Mouse (Mus musculus) neural tube, embryonic 15.5 days (tissue): ENCODE measurements around the gene Gpr146. TPM values are rescaled to one million over a fixed set of nuclear protein-coding genes. Genes with fewer than 3 reads are reported as not detected.

Source experiments
- ATAC-seq: fragments of 200-750 bp; cut with Nextera tagmentation; 2 replicates; pipeline ENCODE4 v1.8.0; 2017; ENCODE audit warnings: mild to moderate bottlenecking, moderate TSS enrichment, moderate library complexity; ENCODE audit not compliant: low FRiP score
- H3K27ac ChIP-seq: fragments of 300-500 bp; sonication (generic); replicated peaks from 2 replicates; pipeline ENCODE4 v1.5.1; 2015; ENCODE audit warnings: mild to moderate bottlenecking, inconsistent platforms
- H3K27me3 ChIP-seq: fragments of 300-500 bp; sonication (generic); replicated peaks from 2 replicates; pipeline ENCODE4 v1.6.1; 2015; ENCODE audit warnings: inconsistent platforms
- H3K36me3 ChIP-seq: fragments of 300-500 bp; sonication (generic); 2 replicates; pipeline ENCODE4 v1.6.1; 2015; ENCODE audit warnings: inconsistent platforms
- H3K4me1 ChIP-seq: fragments of 300-500 bp; sonication (generic); 2 replicates; pipeline ENCODE4 v1.6.1; 2015; ENCODE audit warnings: inconsistent platforms
- H3K4me2 ChIP-seq: fragments of 300-500 bp; sonication (generic); 2 replicates; pipeline ENCODE4 v1.6.1; 2015; ENCODE audit warnings: inconsistent platforms, mild to moderate bottlenecking, moderate library complexity
- H3K4me3 ChIP-seq: fragments of 300-500 bp; sonication (generic); replicated peaks from 2 replicates; pipeline ENCODE4 v1.5.1; 2015; ENCODE audit warnings: mild to moderate bottlenecking, inconsistent platforms
- H3K9ac ChIP-seq: fragments of 300-500 bp; sonication (generic); replicated peaks from 2 replicates; pipeline ENCODE4 v1.6.1; 2015; ENCODE audit warnings: mild to moderate bottlenecking, inconsistent platforms
- H3K9me3 ChIP-seq: fragments of 300-500 bp; sonication (generic); replicated peaks from 2 replicates; pipeline ENCODE4 v1.6.1; 2016; ENCODE audit warnings: inconsistent platforms
- WGBS: fragments of 180-500 bp; shearing (Covaris S2); methylation state at CpG from one replicate; pipeline ENCODE4 v1.1.7; 2015; ENCODE audit warnings: mixed read lengths; 5-methylcytosine and 5-hydroxymethylcytosine counted together
- polyA plus RNA-seq: library from polyadenylated mRNA; unstranded; fragments of >200 nt; fragmentation: Nextera tagmentation; extraction: Ambion mirVana; gene quantifications from 2 replicates; pipeline ENCODE4 v1.2.1, GENCODE M21; 2015

Gene Gpr146
- polyA plus RNA-seq, 1 experiment from 2014 or later, result 3.0 TPM

GRCm38 (mm10) chr5:139425198-139425597 is 47.7 kb downstream of the Gpr146 start:
- no peak for ATAC-seq
- 77% methylated on average over 9 of the region's 9 CpGs for WGBS

GRCm38 (mm10) chr5:139427001-139427400 is 49.5 kb downstream of the Gpr146 start:
- no peak overlapping the region for H3K27ac ChIP-seq
- no peak overlapping the region for H3K4me2 ChIP-seq
- H3K27me3 ChIP-seq, result no peaks in the 10 kb centered on the region
- H3K4me3 ChIP-seq, result no peak overlapping the region
- peaks cover 66% of the 10 kb centered on the region for H3K4me1 ChIP-seq
- ATAC-seq, result no peak
- H3K9me3 ChIP-seq, result no peaks in the 10 kb centered on the region
- H3K36me3 ChIP-seq, result no peaks in the 10 kb centered on the region
- WGBS, result 92% methylated on average over 9 of the region's 9 CpGs
- H3K9ac ChIP-seq, result no peak overlapping the region

More at GRCm38 (mm10) chr5:139425198-139425597, 47.7 kb downstream of the Gpr146 start:
- Histone ChIP-seq H3K27me3 (no peaks in the 10 kb centered on the region), H3K4me2 (no peak overlapping the region), H3K4me3 (no peak overlapping the region), H3K27ac (no peak overlapping the region), H3K4me1 (peaks cover 53% of the 10 kb centered on the region), H3K36me3 (no peaks in the 10 kb centered on the region), H3K9ac (no peak overlapping the region), H3K9me3 (no peaks in the 10 kb centered on the region)

DNA sequence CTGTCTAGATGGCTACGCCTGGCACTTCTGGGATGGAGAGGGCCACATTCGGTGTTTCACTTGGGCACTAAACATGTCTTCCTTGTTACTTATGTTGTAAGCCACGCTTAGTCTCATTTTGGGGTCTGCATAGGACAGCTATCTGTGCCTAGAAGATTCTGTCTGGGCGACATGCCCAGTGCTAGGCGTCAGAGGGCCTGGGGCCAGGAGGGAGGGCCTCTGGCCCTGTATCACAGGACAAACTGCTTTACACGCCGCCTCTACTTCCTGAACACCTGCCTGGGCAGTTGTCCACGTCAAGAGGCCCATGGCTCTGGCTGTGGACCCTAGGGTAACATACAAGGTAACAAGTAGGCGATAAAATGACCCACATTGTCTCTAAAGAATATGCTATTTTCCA is 50.5 kb downstream of the Gpr146 start:
- Histone ChIP-seq H3K36me3 (no peaks in the 10 kb centered on the region), H3K27me3 (no peaks in the 10 kb centered on the region), H3K27ac (no peak overlapping the region), H3K4me1 (peaks cover 65% of the 10 kb centered on the region), H3K9me3 (no peaks in the 10 kb centered on the region), H3K9ac (no peak overlapping the region), H3K4me3 (no peak overlapping the region), H3K4me2 (no peak overlapping the region)
- WGBS, result 71% methylated on average over 9 of the region's 9 CpGs
- ATAC-seq, result no peak

GRCm38 (mm10) chr5:139429818-139430341 is 52.4 kb downstream of the Gpr146 start:
- H3K4me1 ChIP-seq, result peaks cover 71% of the 10 kb centered on the region
- ATAC-seq, result no peak; the same call in 1 of the 2 replicates
- H3K4me2 ChIP-seq, result 0 out of 2 replicates have a peak overlapping the region, but pooled peaks have one; percentile 3
- H3K27me3 ChIP-seq, result no peaks in the 10 kb centered on the region
- WGBS, result 20% methylated on average over 12 of the region's 12 CpGs
- no peak overlapping the region for H3K4me3 ChIP-seq
- no peaks in the 10 kb centered on the region for H3K36me3 ChIP-seq
- H3K9me3 ChIP-seq, result no peaks in the 10 kb centered on the region
- peak overlapping the region; percentile 28; the same call in 1 of the 2 replicates for H3K9ac ChIP-seq
- peak overlapping the region; percentile 68 for H3K27ac ChIP-seq

- Histone ChIP-seq H3K27ac (peak overlapping the region; percentile 86), H3K9me3 (no peaks in the 10 kb centered on the region), H3K4me1 (peaks cover 80% of the 10 kb centered on the region), H3K9ac (no peak overlapping the region), H3K27me3 (no peaks in the 10 kb centered on the region), H3K36me3 (no peaks in the 10 kb centered on the region), H3K4me2 (peak overlapping the region; percentile 4; the same call in 1 of the 2 replicates), H3K4me3 (no peak overlapping the region)
- 34% methylated on average over 6 of the region's 6 CpGs for WGBS
- ATAC-seq, result no peak
Measured at GRCm38 (mm10) chr5:139432333-139432732, 54.8 kb downstream of the Gpr146 start.

DNA sequence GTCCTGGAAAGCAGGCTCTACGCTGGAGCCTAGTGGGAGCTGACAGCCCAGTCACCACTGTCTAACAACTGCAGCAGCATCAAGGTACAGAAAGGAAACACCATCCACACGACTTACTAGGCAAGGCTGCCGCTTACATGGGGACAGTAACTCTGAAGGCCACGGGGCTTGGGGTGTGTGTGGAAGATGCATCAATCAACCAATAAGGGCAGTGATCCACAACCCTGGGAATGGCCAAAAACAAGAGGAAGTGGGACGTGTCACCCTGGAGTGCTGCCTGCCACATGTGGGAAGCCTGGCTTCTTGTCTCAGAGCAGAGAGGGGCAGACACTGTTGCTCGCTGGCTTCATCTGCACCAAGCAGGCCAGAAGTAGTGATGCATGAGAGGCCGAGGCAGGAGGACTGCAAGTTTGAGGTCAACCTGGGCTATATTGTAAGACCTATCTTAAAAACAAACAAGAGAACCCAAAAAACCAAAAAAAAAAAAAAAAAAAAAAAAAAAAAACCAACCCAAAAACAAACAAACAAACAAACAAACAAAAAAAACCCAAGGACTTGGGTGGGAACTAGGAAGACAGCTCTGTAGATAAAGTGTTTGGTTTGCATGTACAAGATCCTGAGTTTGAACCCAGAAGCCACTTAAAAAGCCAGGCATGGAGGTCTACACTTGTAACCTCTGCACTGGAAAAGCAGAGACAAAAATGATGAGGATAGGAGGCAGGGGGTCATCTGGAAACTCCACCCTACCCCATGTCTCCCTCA is 55.4 kb downstream of the Gpr146 start:
- WGBS, result 47% methylated on average over 7 of the region's 7 CpGs
- H3K9me3 ChIP-seq, result no peaks in the 10 kb centered on the region
- no peak for ATAC-seq
- peaks cover 79% of the 10 kb centered on the region for H3K4me1 ChIP-seq
- peak overlapping the region; percentile 86 for H3K27ac ChIP-seq
- H3K36me3 ChIP-seq, result no peaks in the 10 kb centered on the region
- H3K4me2 ChIP-seq, result peak overlapping the region; percentile 4; the same call in 1 of the 2 replicates
- H3K27me3 ChIP-seq, result no peaks in the 10 kb centered on the region
- H3K4me3 ChIP-seq, result no peak overlapping the region
- H3K9ac ChIP-seq, result no peak overlapping the region

DNA sequence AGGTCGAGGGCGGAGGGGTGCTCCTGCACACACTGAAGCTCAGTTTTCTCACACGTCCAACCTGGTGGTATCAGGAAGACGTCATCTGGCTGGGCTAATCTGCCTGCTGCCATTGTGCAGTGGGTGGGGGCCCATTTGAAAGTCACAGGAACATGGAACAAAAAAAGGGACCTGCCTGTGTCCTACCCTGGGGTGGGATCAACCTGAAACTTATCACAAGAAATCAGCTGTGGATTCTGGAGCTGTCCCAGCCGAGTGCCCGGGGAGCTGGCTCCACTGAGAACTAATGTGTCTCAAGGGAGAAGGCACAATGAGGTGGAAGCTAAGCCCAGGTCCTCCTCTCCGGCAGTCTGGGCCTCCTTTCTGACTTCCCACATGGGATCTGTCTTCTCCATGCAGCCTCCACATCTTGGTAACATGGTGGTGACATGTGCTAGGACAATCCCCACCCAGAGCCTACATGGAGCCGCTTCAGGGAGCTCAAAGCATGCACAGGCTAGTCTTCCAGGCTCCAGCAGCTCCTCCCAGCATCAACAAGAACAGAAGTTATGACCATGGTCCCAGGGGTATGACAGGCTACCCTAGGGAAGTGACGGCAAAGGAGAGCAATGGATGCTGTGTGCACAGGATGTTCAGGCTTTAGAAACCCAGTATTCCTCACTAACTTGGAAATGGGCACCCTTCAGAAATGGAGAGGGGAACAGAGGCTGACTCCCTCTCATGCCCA is 56.5 kb downstream of the Gpr146 start:
- Histone ChIP-seq H3K9me3 (no peaks in the 10 kb centered on the region), H3K27ac (peak overlapping the region; percentile 41; the same call in 1 of the 2 replicates), H3K9ac (no peak overlapping the region), H3K36me3 (no peaks in the 10 kb centered on the region), H3K4me1 (peaks cover 76% of the 10 kb centered on the region), H3K4me3 (no peak overlapping the region), H3K4me2 (no peak overlapping the region), H3K27me3 (no peaks in the 10 kb centered on the region)
- WGBS, result 73% methylated on average over 9 of the region's 9 CpGs
- no peak for ATAC-seq

GRCm38 (mm10) chr5:139434940-139435339 is 57.4 kb downstream of the Gpr146 start:
- no peaks in the 10 kb centered on the region for H3K27me3 ChIP-seq
- H3K4me3 ChIP-seq, result no peak overlapping the region
- H3K9me3 ChIP-seq, result no peaks in the 10 kb centered on the region
- H3K27ac ChIP-seq, result peak overlapping the region; percentile 41; the same call in 1 of the 2 replicates
- H3K9ac ChIP-seq, result no peak overlapping the region
- ATAC-seq, result peak; percentile 58; the same call in 1 of the 2 replicates
- WGBS, result 15% methylated on average over 8 of the region's 8 CpGs
- no peaks in the 10 kb centered on the region for H3K36me3 ChIP-seq
- H3K4me1 ChIP-seq, result peaks cover 68% of the 10 kb centered on the region
- H3K4me2 ChIP-seq, result peak overlapping the region; percentile 13

DNA sequence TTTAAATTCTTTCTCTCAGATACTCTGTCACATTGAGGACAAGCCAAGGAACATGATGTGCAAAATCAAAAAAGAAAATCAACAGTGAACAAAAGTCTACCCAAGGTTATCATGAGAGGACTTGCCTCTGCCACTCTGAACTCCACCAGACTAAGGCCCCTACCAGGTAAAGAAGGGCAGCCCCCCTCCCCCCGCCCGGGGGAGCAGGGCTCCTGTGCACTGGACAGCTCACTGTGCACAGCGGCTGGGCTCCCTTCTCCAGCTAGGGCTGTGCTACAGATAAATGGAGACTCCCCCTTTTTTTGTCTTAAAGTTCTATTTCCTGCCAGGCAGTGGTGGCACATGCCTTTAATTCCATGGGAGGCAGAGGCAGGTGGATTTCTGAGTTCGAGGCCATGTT is 60.3 kb downstream of the Gpr146 start:
- H3K9ac ChIP-seq, result no peak overlapping the region
- peaks cover 57% of the 10 kb centered on the region for H3K4me1 ChIP-seq
- no peaks in the 10 kb centered on the region for H3K27me3 ChIP-seq
- WGBS, result 92% methylated on average over 4 of the region's 4 CpGs
- H3K36me3 ChIP-seq, result no peaks in the 10 kb centered on the region
- H3K4me3 ChIP-seq, result no peak overlapping the region
- H3K27ac ChIP-seq, result no peak overlapping the region
- H3K4me2 ChIP-seq, result no peak overlapping the region
- no peaks in the 10 kb centered on the region for H3K9me3 ChIP-seq
- ATAC-seq, result no peak

DNA sequence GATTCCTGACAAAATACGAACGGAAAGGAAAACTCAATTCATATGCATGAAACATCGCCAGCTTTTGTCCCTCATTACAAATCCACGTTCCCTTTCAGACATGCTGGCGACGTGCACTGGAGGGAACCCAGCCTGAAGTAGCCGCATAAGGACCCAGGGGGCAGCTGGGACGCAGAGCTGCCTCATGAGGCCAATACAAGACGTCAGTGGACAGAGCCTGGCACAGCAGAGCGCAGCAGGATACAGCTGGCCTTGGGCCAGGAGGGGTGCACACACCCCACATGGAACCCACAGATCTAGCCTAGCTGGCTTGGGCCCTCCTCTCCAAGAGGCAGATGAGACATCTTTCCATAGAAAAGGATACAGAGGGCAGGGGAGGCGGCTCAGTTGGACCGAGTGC is 60.9 kb downstream of the Gpr146 start:
- Histone ChIP-seq H3K9ac (no peak overlapping the region), H3K4me3 (no peak overlapping the region), H3K27ac (no peak overlapping the region), H3K27me3 (no peaks in the 10 kb centered on the region), H3K9me3 (no peaks in the 10 kb centered on the region), H3K4me2 (no peak overlapping the region), H3K36me3 (no peaks in the 10 kb centered on the region), H3K4me1 (peaks cover 52% of the 10 kb centered on the region)
- no peak for ATAC-seq
- WGBS, result 60% methylated on average over 12 of the region's 12 CpGs

DNA sequence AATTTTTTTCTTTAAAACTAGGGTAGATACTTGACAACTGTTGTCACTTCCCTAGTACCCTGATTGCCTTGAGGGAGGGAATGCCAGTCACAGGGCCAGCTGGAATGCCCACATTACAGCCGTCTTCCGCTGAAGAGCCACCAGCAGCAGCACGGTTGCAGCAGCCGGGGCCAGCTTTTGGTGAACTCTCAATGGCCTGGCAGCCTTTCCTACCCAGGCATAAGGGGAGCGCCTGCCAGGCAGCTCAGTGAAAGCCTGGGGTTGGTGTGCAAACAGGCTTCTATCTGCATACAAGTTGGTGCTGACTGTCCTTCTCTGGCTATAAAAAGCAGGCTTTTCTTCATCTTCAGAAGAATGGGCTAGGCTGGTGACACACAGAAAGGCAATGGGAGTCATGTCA is 63.0 kb downstream of the Gpr146 start:
- H3K4me1 ChIP-seq, result peaks cover 32% of the 10 kb centered on the region
- no peaks in the 10 kb centered on the region for H3K9me3 ChIP-seq
- H3K4me3 ChIP-seq, result no peak overlapping the region
- 67% methylated on average over 5 of the region's 5 CpGs for WGBS
- ATAC-seq, result no peak
- H3K27me3 ChIP-seq, result no peaks in the 10 kb centered on the region
- no peaks in the 10 kb centered on the region for H3K36me3 ChIP-seq
- H3K4me2 ChIP-seq, result no peak overlapping the region
- no peak overlapping the region for H3K27ac ChIP-seq
- H3K9ac ChIP-seq, result no peak overlapping the region
